Mouse (Mus musculus): ENCODE data around the gene Col4a4. TPM values are rescaled to one million over a fixed set of nuclear protein-coding genes. Genes with fewer than 3 reads are reported as not detected.

Gene Col4a4
- 43.2 TPM for polyA plus RNA-seq (2021)

DNA sequence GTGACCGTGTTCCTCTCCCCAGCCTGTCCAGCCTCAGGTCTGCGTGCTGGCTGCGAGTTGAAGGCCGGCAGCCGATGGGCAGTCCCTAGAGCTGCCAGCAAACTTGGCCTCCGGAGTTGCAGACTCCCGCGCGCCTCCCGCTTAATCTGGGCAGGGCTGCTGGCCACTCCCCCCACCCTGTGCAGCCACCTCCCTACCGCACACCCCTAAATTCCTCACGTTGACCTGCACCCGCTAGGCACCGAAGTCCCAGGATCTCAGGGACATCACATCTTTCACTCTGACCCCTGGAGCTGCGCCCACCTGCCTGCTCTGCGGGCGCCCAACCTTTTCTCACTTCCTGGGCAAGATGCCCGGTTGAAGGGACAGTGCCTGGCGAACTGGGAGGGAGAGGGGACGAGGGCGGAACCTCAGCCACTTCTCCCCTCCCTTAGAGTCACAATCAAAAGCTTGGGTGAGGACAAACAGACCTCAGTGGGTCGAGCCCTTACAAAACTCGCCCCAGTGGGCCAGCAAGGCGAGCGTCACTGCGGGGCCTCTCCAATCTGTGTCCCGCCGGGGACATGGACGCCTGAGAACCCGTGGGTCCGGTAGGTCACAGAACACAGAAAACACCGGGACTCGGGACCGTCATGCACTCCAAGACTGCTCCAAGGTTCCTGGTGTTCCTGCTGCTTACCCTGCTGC, at the start of gene Col4a4, which contains the start of gene Col4a3:
Gene Col4a4 (minus strand): TSS at position 137 of the 687 bp plus-strand sequence.
Gene Col4a3 (plus strand): TSS at position 209 of the 687 bp plus-strand sequence.
- TF ChIP-seq CTCF (IDR thresholded peaks at IDR 0.05) = no peak
- ATAC-seq (peak; percentile 90), DNase-seq (ENCODE audit: low read depth, low spot score) (no peak)
- ChIA-PET CTCF (interaction anchor here (0.6 to 1.9 kb wide), 6 partner anchors 10 to 48 kb away, joined by 3 to 5 read pairs (median 4); no protein-coding TSS in a partner anchor), POLR2A (interaction anchor here (0.8 to 1.2 kb wide), 3 partner anchors 10 to 51 kb away, joined by 3 read pairs; no protein-coding TSS in a partner anchor)
- H3K27me3 ChIP-seq = no peaks in the 10 kb centered on the region
- in situ Hi-C loops (cut with MboI; ENCODE audit: low pct_unique_long_range_greater_than_20kb) = no loop called here

DNA sequence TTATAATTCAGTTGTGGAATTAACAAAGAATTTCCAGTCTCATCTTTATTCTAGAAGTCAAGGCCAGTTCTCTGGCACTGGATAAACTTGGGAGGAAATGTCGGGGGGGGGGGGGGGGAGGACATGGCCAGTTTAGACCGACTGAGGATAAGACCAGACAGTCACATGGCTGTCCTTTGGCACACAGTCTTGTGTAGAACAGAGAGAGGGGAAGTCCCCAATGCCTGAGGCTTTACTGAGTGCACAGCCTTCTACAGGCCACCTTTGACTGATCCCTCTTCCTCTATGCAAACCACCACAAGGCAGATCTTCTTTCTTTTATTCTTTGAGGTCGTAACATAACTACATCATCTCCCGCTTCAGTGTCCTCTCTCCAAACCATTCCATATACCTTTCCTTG, 49.7 kb upstream of the Col4a4 start:
- DNase-seq (ENCODE audit: low read depth, low spot score) (no peak), ATAC-seq (no peak)
- POLR2A ChIA-PET = interaction anchor here (0.7 kb wide), 1 partner anchor 156 kb away, joined by 3 read pairs; no protein-coding TSS in a partner anchor
- no peak for TF ChIP-seq CTCF (IDR thresholded peaks at IDR 0.05)
- in situ Hi-C loops (cut with MboI; ENCODE audit: low pct_unique_long_range_greater_than_20kb) = loop anchor here (5.0 kb wide), 1 partner anchor 59 kb away; no protein-coding TSS in a partner anchor
- CTCF ChIA-PET = interaction anchor here (1.5 to 3.2 kb wide), 2 partner anchors 64 to 76 kb away, joined by 3 to 15 read pairs; no protein-coding TSS in a partner anchor
- H3K27me3 ChIP-seq = no peaks in the 10 kb centered on the region

DNA sequence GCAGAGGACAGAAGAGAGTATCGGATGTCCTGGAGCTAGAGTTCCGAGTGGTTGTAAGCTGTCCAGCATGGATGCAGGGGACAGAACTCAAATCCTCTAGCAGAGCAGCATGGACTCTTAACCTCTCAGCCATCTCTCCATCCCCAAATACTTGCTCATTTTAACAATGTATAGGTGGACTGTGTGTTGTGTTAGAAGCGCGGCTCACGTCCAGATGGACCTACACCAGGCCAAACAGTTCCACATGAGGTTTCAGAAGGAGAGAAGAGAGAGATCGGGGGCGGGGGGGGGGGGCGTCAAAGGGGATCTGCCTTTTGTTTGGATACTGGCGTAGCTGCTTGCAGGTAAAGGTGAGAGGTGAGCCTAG, 48.6 kb upstream of the Col4a4 start:
- DNase-seq (ENCODE audit: low read depth, low spot score) (no peak), ATAC-seq (no peak)
- ChIA-PET POLR2A (no interaction called here), CTCF (interaction anchor here (1.2 to 3.2 kb wide), 8 partner anchors 8 to 81 kb away, joined by 3 to 15 read pairs (median 4); partner anchors contain the start of genes Col4a3 and Col4a4)
- TF ChIP-seq CTCF (IDR thresholded peaks at IDR 0.05) = no peak
- no peaks in the 10 kb centered on the region for H3K27me3 ChIP-seq
- in situ Hi-C loops (cut with MboI; ENCODE audit: low pct_unique_long_range_greater_than_20kb) = loop anchor here (5.0 kb wide), 1 partner anchor 58 kb away; no protein-coding TSS in a partner anchor

DNA sequence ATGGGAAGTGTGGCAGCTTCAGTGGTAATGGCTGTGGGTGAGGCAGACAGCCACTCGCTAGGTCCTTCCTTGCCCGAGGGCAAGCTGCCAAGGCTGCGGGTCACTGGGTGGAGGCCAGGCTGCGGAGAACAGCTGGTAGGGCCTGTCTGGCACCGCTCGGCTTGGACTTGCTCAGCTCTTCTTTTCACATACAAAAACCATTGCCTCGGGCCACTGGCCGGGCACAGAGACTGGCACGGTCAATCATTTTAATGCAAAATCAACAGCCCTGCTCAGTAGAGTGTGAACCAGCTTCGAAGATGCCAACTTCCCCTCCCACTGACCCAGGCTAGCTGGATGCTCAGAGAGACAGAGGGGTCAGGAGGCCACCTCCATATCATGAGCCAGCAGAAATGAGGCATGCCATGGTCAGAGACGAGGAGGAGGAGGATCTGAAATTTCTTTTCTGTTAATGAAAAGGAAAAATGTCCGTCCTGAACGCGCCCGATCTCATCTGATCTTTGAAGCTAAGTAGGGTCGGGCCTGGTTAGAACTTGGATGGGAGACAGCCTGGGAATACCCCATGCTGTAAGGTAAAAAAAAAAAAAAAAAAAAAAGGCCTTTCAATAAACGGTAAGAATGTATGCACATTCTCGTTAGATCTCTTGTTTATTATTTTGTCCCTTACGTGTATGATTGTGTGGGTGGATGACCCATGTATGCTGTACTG, 48.0 kb upstream of the Col4a4 start:
- ChIA-PET POLR2A (interaction anchor here (0.7 to 0.8 kb wide), 2 partner anchors 27 to 57 kb away, joined by 3 read pairs; no protein-coding TSS in a partner anchor), CTCF (interaction anchor here (0.9 to 3.2 kb wide), 10 partner anchors 9 to 80 kb away, joined by 3 to 15 read pairs (median 4); partner anchors contain the start of genes Col4a3 and Col4a4)
- peak; percentile 99 for DNase-seq (ENCODE audit: low read depth, low spot score)

GRCm38 (mm10) chr1:82631169-82631792, 44.6 kb upstream of the Col4a4 start:
- no peak for TF ChIP-seq CTCF (IDR thresholded peaks at IDR 0.05)

More for the DNA sequence above, 48.0 kb upstream of the Col4a4 start:
- H3K27me3 ChIP-seq = no peaks in the 10 kb centered on the region
- no peak for TF ChIP-seq CTCF (IDR thresholded peaks at IDR 0.05)
- peak; percentile 95 for ATAC-seq
- in situ Hi-C loops (cut with MboI; ENCODE audit: low pct_unique_long_range_greater_than_20kb) = loop anchor here (5.0 kb wide), 1 partner anchor 57 kb away; no protein-coding TSS in a partner anchor

DNA sequence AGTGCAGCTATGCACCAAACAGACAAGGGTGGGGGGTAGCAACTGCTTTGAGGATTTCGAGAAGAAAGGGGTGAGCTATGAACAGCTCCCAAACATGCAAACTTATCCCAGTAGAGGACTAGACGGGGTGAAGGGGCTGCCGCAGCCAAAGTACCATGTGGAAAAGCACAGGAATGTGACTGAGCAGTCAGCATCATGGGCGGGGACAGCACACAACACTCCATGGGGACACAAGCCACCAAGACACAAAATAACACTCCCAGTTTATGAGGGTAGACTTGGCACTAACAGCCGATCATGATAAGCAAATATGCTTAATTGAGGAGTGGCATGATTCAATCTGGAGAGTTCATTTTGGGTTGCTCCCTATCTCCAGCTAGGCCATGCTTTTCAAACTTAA, 42.8 kb upstream of the Col4a4 start:
- DNase-seq (ENCODE audit: low read depth, low spot score) (no peak), ATAC-seq (no peak)
- TF ChIP-seq CTCF (IDR thresholded peaks at IDR 0.05) = no peak
- in situ Hi-C loops (cut with MboI; ENCODE audit: low pct_unique_long_range_greater_than_20kb) = no loop called here
- CTCF ChIA-PET = no interaction called here
- H3K27me3 ChIP-seq = no peaks in the 10 kb centered on the region
- POLR2A ChIA-PET = no interaction called here

More at GRCm38 (mm10) chr1:82631169-82631792, 44.6 kb upstream of the Col4a4 start:
- in situ Hi-C loops (cut with MboI; ENCODE audit: low pct_unique_long_range_greater_than_20kb) = no loop called here
- ChIA-PET CTCF (interaction anchor here (1.1 to 2.3 kb wide), 5 partner anchors 8 to 62 kb away, joined by 3 to 11 read pairs (median 4); no protein-coding TSS in a partner anchor), POLR2A (no interaction called here)
- ATAC-seq = no peak
- DNase-seq (ENCODE audit: low read depth, low spot score) = no peak
- no peaks in the 10 kb centered on the region for H3K27me3 ChIP-seq

GRCm38 (mm10) chr1:82627652-82628051, 41.0 kb upstream of the Col4a4 start:
- ATAC-seq = no peak
- no peak for TF ChIP-seq CTCF (IDR thresholded peaks at IDR 0.05)
- DNase-seq (ENCODE audit: low read depth, low spot score) = no peak
- H3K27me3 ChIP-seq = no peaks in the 10 kb centered on the region
- POLR2A ChIA-PET = no interaction called here
- in situ Hi-C loops (cut with MboI; ENCODE audit: low pct_unique_long_range_greater_than_20kb) = no loop called here
- CTCF ChIA-PET = no interaction called here

DNA sequence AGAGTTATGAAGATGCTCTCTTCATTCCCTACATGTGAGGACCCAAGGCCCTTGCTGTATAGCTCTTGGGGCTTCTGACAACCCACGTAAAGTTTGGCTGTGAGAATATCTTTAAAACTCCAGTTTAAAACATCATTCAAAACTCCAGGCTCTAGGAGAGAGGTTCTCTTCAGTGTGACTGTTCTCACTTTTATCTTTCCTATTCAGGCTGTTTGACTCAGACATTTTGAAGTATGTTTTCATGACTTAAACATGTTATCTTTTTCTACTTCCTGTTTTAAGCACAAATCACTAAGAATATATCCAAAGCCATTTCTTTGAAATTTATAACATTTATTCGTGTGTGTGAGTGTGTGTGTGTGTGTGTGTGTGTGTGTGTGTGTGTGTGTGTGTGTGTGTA, 38.8 kb upstream of the Col4a4 start:
- no peak for ATAC-seq
- ChIA-PET CTCF (no interaction called here), POLR2A (no interaction called here)
- no peaks in the 10 kb centered on the region for H3K27me3 ChIP-seq
- no peak for TF ChIP-seq CTCF (IDR thresholded peaks at IDR 0.05)
- no peak for DNase-seq (ENCODE audit: low read depth, low spot score)
- in situ Hi-C loops (cut with MboI; ENCODE audit: low pct_unique_long_range_greater_than_20kb) = no loop called here

DNA sequence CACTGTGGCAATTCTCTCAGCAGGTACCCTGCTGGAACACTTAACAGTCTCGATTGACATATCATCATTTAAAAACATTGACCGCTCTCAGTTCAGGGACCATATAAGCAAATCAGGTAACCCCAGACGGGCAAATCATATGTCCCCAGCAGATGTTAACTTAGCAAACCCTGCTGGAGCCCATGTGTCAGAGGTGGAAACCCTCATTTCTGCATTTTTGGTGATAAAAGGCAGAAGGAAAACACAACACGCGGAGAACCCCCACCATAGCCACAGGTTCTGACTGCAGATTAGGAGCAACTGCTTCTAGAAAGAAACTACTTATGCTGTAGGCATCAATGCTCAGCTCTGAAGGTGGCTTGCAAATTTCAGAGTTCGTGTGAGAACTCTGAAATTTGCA, 38.3 kb upstream of the Col4a4 start:
- DNase-seq (ENCODE audit: low read depth, low spot score) (no peak), ATAC-seq (no peak)
- no peak for TF ChIP-seq CTCF (IDR thresholded peaks at IDR 0.05)
- CTCF ChIA-PET = interaction anchor here (1.7 kb wide), 1 partner anchor 39 kb away, joined by 3 read pairs; the partner anchor contains the start of gene Col4a4
- in situ Hi-C loops (cut with MboI; ENCODE audit: low pct_unique_long_range_greater_than_20kb) = no loop called here
- H3K27me3 ChIP-seq = no peaks in the 10 kb centered on the region
- POLR2A ChIA-PET = no interaction called here

DNA sequence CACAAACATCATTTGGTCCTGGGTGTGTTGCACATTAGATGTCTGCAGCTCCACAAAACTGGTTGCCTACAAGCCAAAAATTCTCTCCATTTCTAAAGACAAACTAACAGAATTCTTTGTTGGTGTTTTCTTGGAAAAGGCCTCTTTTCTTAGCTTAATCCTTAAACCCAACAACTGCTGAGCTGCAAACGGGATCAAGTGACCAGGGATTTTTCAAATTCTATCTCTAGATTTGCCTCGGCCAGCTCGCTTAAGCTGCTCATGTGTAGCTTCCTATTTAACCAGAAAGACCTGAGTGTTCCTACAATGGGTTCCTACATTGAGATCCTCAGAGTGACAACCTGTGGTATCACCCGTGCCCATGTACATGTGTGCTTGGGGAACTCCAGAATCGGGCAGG, 33.3 kb upstream of the Col4a4 start:
- H3K27me3 ChIP-seq = no peaks in the 10 kb centered on the region
- in situ Hi-C loops (cut with MboI; ENCODE audit: low pct_unique_long_range_greater_than_20kb) = no loop called here
- CTCF ChIA-PET = interaction anchor here (1.3 to 2.5 kb wide), 7 partner anchors 12 to 48 kb away, joined by 3 to 11 read pairs (median 5); no protein-coding TSS in a partner anchor
- no peak for TF ChIP-seq CTCF (IDR thresholded peaks at IDR 0.05)
- no peak for DNase-seq (ENCODE audit: low read depth, low spot score)
- POLR2A ChIA-PET = no interaction called here
- no peak for ATAC-seq

Data from Patski (cell line).